Mouse (Mus musculus) c-Kit-positive CD71-negative TER-119-negative erythroid progenitor cells, embryonic 14.5 days (primary cell): ENCODE data around the gene Gadd45g.
"Not testable (repeated sequence)": the region's sequence is repeated elsewhere in the genome, so short reads cannot be mapped to it uniquely, and the experiment has no call there.

ENCODE experiments used
- DNase-seq: peaks from one replicate; pipeline ENCODE4 v3.0.0-alpha.2; 2013; ENCODE audit warnings: low read depth

The Gadd45g gene

GRCm38 (mm10) chr13:51834024-51834423 lies 12.5 kb upstream of the Gadd45g start:
- DNase-seq, result not testable (repeated sequence)

DNA sequence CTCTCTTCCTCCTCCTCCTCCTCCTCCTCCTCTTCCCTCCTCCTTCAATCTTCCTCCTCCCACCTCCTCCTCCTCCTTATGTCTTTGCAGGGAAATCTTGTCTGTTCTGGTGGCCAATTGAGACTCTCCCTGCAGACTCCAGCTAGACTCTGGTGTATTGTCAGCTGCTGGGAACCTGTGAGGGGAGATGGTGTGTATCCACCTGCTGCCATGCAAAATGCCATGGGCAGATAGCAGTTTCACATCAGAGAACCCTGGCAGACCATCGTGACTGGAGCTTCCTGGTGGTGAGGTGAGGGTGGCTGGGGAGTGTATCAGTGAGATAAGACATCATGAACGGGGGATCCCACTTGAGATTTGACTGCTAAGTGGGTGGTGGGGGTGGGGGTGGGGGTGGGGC lies 12.0 kb upstream of the Gadd45g start:
- DNase-seq, result no peak

GRCm38 (mm10) chr13:51835208-51835607 lies 11.3 kb upstream of the Gadd45g start:
- not testable (repeated sequence) for DNase-seq

DNA sequence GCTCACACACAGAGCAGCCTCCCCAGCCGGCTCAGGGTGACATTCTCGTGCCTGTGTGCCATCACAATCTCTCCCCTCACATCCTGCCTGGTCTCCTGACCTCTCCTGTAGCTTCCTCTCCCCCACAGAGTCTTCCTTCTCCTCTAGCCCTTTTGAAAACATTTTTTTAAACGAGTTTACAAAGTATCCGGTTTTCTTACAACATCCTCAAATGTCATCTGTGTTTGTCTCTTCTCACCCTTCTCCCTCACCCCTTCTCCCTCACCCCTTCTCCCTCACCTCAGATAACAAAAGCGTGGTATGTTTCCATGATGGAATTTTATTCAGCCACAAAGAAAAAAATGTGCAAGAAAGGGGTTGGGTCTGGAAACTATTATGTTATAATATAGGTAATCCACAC lies 9.1 kb upstream of the Gadd45g start:
- no peak for DNase-seq

DNA sequence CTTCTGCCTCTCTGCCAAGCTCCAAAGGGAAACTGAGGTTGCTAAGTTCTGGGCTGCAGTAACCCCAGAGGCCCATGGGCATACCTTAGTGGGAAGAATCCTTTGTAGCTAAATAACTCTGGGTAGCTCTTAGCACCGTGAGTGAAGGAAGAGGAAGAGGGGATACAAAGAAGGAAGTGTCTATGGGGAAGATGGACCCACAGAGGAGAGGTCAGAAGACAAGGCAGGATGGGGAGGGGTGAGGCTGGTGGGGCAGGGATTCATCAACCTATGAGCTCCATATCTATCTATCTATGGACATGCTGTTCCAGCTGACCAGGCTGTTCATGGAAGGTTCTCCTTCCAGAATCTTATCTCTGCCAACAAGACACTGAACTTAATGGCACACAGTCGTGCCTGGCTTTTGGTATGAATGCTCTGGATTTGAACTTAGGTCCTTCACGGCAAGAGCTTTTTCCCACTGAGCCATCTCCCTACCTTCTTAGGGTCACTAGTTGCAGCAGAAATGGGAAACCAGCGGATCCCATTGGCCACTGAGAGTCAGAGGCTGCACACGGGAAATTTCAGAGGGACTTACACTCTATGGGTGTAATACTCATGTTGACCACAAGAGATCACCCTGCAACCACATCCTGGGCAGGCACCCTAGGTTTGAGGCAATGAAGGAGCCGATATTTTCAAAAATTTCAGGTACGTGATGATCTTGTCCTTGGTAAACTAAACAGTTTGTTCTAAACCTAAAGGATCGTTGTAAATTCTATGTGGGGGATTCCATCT lies 7.0 kb upstream of the Gadd45g start:
- DNase-seq, result no peak

- no peak for DNase-seq
Observed at GRCm38 (mm10) chr13:51840702-51841101, 5.8 kb upstream of the Gadd45g start.

DNA sequence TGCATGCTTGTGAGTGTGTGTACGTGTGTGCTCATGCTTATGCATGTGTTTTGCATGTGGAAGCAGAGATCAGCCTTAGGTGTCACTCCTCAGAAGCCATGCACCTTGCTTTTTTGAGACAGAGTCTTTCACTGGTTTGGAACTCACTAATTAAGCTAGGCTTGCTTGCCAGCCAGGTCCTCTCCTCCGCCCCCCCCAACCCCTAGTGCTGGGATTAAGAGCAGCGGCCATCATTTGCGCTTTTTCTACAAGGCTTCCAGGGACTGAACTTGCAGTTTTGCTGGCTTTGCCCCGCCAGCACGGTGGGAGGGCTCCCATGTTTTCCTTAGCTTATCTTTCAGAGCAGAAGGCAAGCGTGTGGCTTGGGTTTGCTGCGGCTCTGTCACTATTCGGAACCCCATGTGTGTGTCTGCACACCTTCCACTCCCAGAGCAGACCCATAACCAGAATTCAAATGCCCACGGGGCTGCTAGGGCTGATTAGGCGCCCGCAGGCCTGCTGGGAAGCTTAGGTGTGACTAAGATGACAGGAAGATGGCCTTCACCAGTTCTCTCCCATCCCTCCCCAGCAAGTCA lies 4.8 kb upstream of the Gadd45g start:
- DNase-seq, result no peak

GRCm38 (mm10) chr13:51842191-51842590 lies 4.3 kb upstream of the Gadd45g start:
- no peak for DNase-seq

DNA sequence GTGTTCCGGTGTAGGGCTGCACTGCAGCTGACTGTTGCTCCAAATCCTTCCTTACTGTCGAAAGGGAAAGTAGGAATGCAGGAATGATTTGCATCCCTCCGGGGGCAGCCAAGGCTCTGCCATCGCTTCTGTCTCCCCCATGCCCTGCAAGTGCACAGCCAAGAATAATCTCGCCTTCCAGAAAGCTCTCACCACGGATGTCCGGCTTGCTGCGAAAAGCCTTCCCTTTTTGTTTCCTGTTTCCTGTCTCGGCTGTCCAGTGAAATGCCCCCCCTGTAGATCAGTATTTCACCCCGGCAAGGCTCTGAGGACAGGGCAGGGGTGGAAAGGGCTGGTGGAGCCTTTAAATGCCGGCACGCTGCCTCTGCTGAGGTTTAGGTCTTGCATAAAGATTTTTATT lies 3.7 kb upstream of the Gadd45g start:
- no peak for DNase-seq

DNA sequence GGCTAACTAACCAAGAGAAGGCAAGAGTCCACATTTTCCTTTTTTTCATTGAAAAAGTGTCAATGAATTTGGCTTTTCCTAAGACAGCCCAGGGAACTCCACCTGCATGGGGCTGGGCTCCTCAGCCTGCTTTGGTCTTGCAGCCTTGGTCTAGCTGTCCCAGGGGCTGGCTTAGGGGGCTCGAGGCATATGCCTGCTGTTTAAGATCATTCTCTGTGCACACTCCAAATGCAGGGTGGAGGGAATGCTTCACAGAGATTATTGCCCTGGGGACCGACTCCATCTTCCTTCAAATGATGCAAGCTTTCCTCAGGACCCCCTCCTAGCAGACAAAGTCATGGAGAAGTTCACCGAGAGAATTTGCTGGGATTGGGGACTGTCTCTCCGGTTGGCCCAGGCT lies 3.2 kb upstream of the Gadd45g start:
- DNase-seq, result no peak

DNA sequence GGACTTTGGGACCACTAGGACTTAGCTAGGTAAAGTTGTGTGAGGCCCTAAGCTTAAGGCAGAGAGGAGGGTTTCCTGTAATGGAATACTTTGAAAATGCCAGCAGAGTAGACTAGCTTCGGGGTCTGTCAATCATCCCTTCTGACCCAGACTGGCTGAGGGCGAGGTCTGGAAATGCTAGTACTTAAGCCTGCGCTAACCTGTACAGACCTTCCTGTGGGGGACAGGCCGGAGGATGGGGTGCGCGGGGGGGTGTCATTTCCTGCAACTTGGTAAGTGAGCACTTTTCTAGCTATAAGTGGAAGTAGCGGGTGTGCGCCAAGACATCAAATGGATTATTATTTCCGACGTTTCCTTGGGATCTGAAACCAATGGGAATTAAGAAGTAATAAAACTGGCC lies 2.4 kb upstream of the Gadd45g start:
- no peak for DNase-seq

DNA sequence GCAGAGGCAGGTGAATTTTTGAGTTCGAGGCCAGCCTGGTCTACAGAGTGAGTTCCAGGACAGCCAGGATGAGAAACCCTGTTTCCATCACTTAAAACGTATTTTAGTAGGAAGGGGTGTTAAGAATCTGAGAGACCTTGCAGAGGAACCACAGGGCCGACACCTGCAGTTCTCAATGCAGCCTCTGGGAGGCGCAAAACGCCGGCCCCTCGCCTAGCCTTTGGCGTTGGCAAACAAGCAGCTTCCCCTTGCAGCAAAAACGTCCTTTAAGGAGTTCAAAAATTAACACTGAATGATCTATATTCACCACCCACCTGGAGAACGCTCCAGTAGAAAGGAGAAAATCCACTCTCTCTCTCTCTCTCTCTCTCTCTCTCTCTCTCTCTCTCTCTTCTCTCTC lies 1.8 kb upstream of the Gadd45g start:
- no peak for DNase-seq

DNA sequence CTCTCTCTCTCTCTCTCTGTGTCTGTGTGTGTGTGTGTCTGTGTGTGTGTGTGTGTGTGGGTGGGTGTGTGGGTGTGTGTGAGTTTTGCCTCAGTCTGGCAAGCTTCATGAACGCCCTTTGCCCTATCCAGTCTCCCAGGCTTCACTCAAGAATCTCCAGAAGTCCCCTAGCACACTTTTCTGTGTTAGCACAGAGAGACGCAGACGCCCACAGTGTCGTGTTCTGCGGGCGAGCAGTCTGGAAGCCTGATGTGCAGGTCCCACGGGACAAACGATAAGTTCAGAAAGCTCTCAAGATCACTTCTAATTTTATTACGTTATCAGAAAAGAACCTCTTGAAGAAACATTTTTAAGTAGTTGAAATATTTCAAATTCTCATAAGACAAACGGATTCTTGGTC lies 1.4 kb upstream of the Gadd45g start:
- no peak for DNase-seq

DNA sequence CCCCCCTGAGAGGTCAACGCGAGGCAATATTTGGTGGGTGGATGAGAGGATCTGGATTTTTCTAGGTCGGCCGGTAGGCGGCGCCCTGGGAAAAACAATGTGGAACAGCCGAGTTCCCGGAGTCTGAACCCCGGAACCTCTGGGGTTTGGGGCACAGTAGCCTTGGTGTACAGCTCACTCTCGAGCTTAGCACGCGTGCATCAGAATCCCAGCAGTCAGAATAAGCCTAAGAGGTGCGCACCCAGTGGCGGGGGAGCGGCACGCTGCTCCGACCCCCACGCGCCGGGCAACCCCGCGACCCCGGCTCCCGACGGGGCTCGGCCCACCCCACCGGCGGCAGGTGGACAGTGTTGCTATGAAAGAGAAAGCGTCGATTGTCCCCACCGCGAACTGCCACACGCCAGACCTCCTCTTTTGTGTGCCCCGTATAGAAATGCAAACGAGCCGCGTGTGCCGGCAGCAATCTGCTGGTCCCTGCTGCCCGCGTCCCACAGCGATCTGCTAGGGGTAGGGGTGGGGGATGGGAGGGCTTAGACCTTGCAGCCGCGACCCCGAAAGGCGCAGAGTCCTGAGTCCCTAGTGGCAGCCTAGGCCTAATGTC lies 787 bp upstream of the Gadd45g start:
- peak; percentile 74 for DNase-seq

DNA sequence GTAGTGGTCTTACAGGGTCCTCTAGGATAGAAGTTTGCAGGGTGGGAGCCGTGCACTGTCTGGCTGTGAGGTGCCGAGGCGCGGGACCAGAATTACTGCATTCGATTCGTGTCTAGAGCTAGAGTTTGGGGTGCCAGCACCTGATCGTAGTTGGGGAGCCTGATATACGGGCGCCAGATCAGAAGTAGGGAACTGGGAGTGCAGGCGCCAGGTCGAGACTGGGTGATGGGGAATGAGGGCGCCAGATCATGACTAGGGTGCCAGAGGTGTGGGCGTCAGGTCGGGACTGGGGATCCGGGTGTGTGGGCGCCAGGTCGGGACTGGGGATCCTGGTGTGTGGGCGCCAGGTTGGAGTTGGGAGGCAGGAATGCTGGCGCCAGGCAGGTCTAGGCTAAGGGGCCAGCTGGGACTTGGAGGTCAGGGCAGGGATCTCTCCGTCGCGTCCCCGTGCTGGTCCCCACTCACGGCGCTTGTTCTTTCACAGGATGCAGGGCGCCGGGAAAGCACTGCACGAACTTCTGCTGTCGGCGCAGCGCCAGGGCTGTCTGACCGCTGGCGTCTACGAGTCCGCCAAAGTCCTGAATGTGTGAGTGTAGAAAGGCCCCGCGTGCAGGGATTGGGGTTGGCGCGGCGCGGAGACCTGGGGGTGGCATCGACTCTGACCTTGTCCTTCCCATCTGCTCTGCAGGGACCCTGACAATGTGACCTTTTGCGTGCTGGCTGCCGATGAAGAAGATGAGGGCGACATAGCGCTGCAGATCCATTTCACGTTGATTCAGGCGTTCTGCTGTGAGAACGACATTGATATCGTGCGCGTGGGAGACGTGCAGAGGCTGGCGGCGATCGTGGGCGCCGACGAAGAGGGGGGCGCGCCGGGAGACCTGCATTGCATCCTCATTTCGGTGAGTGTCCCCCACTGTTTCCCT lies 653 bp downstream of the Gadd45g start:
- no peak for DNase-seq

- DNase-seq, result no peak
Observed at GRCm38 (mm10) chr13:51847979-51848480, 1.6 kb downstream of the Gadd45g start.

GRCm38 (mm10) chr13:51848481-51849240 lies 2.2 kb downstream of the Gadd45g start:
- DNase-seq, result no peak

GRCm38 (mm10) chr13:51849241-51850033 lies 3.0 kb downstream of the Gadd45g start:
- no peak for DNase-seq

DNA sequence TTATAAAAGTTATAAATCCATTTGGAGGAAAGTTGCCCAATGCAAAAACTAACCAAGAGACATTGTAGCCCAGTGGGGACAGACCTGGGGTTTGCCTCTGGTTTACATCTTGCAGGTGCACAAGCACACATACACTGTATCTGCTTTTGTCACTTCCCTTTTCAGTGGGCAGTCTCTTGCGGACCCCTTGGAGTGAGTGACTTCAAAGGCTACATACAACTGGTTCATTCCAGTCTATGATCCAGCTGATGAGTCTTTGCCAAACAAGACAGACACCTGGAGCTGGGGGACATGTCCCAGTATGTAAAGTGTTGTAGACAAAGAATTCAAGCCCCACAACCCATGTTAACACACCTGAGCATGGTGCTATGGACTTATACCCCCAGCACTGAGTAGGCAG lies 4.1 kb downstream of the Gadd45g start:
- DNase-seq, result no peak

DNA sequence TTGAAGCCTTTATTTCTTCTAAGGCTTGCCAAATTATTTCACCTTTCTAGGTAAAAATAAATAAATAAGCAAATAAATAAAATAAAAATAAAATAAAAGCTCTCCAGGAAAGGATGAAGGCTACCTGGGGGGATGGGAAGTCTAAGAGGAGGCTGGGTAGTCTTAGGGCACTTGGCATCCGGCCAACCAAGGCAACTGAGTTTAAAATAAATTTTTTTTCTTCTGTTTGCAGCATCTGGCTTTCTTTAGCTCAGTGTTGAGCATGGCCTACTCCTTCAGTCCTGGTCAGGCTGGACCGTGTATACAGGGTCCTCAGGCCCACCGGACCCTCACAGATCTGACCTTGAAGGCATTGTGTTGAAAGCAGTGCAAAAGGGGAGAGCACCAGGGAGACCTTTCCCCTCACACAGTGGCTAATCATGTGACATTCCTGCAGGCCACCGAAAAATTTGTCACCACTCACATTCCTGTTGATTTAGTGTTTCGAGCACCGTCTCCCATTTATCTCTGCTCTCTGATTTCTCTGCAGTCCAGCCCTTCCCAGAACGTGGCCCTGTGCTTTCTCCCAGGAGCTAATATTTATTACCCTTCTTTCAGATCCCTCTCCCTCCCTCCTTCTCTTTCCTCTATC lies 6.2 kb downstream of the Gadd45g start:
- no peak for DNase-seq
